Mouse (Mus musculus): Measurements from ENCODE around the gene Fate1. TPM values are rescaled to one million over a fixed set of nuclear protein-coding genes. Genes with fewer than 3 reads are reported as not detected.
"Not testable (repeated sequence)": the region's sequence is repeated elsewhere in the genome, so short reads cannot be mapped to it uniquely, and the experiment has no call there.

The Fate1 gene
- not detected in 2 replicates for total RNA-seq (2015)
- not detected in 2 replicates for total RNA-seq (2017)

DNA sequence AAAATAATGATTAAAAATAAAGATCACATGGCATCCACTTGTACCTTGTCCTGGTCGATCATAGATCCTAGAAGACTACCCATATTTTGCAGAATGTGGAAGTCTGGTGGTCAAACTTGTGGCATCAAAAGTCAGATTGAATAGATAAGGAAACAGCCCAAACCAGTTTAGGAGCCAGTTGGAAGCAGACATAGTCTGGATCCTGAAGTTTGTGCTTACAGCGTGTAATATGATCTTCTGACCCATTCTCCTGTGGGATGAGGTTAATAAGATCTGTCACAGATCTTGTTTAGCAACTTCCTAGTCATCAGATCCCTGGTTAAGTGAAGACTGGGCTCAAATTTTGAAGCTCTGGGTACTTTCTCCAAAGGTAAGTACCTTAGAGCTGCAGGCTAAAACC is at the start of gene Fate1:
Gene Fate1, plus strand, starts transcription at position 301 of the 400 bp plus-strand sequence.
- no peak for ATAC-seq (ENCODE audit: poor library complexity, severe bottlenecking)

DNA sequence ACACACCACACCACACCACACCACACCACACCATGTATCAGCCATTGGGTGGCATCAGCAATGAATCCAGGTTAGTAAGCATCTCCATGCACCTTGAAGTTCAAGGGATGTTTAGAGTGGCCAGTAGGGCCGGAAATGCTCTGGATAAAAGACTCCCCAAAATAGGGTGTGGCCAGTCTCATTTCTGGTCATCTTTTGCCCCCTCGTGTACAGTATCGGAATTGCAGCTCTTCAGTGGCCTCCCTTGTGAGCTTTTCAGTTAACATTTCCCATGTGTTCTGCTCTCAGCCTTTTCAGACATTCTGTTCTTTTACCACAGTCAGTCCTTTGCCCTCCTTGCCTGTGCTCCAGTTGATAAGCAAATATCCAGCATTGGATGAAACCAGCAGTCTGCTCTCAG is 26.2 kb upstream of the Fate1 start:
- no peak for ATAC-seq (ENCODE audit: poor library complexity, severe bottlenecking)

DNA sequence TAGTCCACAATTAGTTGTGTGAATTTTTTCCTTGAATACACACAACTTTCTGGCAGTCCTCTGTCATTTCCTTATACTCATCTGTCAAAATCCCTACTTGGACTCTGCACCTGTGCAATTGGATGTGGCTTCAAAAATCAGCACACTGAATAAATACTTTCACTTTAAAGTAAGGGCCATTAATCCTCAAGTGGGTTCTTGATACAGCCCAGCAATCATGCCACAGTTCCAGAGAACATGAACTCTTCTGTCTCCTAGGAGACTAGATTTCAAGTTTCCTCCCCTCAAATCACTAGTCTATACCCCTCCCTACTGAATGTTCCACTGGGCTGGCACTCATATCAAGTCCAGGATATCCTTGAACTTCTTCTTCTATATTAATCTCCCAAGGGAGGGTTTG is 14.4 kb upstream of the Fate1 start:
- ATAC-seq (ENCODE audit: poor library complexity, severe bottlenecking), result no peak

DNA sequence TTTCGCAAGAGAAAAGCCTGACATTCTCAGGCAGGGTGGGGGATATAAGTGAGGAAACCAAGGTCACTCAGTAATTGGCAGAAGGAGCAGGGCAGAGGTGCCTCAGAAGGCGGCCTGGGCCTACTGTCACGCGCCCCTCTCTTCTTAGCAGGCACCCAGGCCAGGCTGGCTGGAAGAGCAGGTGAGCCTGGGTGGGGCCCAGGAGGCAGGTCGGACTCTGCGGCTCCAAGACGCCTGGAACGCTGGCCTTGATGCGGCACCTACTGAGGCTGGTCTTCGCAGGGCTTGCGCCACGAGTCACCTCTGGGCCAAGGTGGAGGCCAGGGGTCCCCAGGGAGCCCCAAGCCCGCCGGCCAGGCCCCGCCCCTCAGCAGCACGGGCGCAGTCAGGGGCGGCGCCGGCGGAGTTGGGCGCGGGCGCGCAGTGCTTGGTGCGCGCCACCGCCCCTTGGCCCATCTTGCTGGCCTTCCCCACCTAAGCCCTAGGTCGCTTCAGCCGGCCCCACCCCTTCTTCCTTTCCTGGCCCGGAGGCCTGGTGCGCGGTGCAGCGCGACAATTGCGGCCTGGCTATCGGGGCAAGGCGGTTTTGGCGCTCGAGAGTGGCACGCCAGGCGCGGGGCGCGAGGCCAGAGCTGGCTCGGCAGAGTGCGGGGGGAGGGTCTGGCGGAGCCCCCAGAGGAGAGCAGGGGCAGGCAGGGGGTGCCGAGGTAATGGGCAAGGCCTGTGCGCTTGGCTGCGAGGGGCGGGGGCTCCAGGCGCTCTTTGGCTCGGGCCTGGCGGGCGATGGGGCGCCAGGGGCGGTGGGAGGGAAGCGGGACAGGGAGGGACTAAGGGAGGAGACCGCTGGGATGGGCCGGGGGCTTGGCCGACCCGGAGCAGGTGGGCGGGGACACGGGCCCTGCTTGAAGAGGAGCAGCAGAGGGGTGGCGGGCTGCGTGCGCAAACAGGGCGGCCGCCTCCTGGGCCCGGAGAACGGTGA is 10.4 kb upstream of the Fate1 start, which contains the start of gene Prrg3:
Gene Prrg3, plus strand, starts transcription at position 552 of the 979 bp plus-strand sequence.
- no peak for ATAC-seq (ENCODE audit: poor library complexity, severe bottlenecking)

DNA sequence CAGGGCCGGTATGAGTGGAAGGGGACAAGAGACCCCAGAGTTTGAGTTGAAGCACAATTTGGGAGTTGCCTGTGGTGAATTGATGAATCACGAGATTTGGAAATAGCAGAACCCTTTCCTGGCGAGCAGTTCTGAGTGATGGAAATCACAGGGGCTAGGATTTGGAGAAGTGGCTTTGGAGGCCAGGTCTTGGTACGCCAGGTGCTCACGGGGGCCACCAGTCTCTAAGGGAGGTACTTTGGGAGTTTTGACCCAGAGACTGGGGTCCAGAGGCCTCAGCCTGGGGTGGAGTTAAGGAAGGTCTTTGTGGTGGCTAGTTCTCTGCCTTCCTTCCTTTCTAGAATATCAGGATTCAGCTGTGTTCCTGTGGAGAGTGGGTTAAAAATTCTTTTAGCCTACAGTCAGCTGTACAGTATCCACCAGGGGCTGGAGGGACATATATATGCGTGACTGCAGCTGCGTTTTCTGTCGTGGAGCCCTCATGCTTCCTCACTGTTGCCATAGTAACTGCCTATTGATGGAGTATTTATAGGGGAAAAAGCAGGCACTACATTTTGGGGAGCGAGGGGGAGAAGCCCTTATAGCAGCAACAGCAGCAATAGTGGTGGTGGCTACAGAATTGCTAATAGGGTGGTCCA is 9.4 kb upstream of the Fate1 start:
- no peak for ATAC-seq (ENCODE audit: poor library complexity, severe bottlenecking)

DNA sequence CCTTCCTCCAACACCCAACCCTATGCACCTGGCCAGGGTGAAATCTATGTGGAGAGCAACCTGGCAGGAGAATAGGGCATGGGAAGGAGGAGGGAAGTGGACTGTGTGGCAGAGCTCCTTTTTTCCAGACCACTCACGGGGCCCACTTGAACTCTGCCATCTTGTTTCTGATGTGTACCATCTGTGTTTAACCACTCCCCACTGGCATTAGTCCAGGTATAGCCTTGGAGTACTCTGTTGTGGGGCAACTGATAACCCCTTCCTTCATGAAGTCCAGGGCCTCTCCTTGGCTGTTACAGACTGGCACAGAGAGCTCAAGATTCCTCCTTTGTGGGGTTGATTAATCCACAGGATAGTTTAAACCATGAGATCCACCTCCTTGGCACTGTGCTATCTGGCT is 4.6 kb upstream of the Fate1 start:
- no peak for ATAC-seq (ENCODE audit: poor library complexity, severe bottlenecking)

DNA sequence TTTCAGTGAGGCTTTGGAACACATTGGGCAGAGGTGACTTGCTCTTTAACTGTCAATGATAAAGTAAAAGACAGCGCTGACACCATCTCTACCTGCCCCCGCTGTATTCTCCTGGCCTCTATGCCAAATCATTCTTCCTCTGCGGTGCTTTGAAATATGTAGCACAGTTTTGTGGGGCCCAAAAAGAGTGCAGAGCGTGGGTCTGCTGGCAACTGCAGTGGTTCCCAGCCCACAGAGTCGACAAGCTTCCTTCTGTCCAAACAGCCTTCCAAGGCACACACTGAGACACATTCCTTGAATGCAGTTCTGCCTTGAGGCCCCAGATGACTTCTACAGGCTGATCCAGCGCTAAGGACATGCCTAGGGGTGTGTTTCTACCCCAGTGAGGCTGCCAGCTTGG is 4.0 kb upstream of the Fate1 start:
- no peak for ATAC-seq (ENCODE audit: poor library complexity, severe bottlenecking)

DNA sequence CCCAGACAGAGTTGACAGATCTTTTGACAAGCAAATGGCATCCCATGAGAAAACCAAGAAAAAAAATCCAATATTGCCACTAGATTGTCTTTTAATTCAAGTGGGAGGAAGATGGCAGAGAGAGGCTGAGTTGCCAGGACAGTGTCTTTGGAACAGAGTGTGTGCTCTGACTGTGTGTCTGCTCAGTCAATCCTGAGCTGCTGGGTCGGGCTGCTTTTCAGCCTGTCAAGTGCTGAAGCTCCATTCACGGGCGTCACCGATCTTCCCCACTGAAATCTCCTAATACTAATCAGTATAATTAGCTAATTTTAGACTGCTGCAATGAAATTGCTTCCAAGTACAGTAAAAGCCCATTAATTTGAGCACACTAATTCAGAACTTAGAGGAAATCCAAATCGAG is 1.5 kb upstream of the Fate1 start:
- ATAC-seq (ENCODE audit: poor library complexity, severe bottlenecking), result no peak

DNA sequence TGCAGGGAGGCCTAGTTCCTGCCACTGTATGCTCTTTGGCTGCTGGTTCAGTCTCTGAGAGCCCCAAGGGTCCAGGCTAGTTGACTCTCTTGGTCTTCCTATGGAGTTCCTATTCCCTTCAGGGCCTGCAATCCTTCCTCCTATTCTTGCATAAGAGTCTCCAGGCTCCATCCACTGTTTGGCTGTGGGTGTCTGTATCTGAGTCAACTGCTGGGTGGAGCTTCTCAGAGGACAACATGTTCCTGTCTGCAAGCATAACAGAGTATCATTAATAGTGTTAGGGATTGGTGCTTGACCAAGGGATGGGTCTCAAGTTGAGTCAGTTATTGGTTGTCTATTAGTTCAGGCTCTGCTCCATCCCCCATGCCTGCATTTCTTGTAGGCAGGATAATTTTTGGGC is 4.9 kb downstream of the Fate1 start:
- ATAC-seq (ENCODE audit: poor library complexity, severe bottlenecking), result not testable (repeated sequence)

DNA sequence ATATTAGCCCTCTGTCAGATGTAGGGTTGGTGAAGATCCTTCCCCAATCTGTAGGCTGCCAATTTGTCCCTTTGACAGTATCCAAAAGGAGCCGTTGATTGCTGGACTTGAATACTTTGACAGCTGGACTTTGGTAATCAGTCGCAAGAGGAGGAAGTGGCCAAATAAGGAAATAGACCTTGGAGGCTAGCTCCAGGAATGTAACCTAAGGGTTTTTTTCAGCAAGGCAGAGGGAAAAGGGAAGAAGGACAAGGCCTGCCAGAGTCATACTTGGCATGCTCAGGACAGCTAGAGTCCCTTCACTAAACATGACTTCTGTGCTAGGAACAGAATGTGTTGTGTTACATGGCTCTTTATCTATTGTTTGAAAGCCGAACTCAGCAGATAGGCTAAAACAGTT is 7.7 kb downstream of the Fate1 start:
- ATAC-seq (ENCODE audit: poor library complexity, severe bottlenecking), result no peak

DNA sequence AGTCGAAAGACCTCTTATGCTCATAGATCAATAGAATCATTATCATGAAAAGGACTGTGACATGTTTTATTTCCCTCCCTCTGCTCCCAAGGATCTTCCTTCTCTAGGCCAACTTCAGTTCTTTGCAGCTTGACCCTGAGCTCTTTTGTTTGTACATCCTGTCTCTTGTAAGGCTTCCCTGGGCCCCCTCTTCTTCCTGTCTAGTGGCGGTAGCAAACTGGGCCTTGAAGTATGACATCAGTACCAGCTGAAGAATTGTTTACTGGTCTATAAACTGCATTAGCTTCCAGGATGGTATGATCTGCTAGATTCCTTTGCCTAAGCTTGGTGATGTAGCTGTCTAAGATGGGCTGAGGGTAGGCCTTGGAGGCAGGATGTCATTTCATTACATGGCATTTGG is 8.5 kb downstream of the Fate1 start:
- no peak for ATAC-seq (ENCODE audit: poor library complexity, severe bottlenecking)

DNA sequence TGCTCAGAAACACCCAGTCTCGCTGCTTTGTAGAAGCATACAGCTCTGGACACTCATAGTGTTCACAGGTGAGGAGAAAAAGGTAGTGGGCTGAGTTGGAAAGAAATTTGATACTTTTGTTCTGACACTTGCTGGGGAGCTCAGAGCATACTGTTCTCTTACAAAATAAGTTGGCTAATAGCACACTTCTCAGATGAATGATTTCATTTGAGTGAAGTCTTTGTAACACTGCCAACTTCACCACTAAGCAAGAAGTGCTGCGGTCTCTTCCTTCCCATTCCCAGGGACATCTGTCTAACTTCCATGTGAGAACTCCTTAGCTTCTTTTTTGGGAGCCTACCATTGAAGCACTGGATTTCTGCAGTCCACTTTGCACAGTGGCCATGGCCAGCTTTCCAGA is 10.4 kb downstream of the Fate1 start:
- no peak for ATAC-seq (ENCODE audit: poor library complexity, severe bottlenecking)

DNA sequence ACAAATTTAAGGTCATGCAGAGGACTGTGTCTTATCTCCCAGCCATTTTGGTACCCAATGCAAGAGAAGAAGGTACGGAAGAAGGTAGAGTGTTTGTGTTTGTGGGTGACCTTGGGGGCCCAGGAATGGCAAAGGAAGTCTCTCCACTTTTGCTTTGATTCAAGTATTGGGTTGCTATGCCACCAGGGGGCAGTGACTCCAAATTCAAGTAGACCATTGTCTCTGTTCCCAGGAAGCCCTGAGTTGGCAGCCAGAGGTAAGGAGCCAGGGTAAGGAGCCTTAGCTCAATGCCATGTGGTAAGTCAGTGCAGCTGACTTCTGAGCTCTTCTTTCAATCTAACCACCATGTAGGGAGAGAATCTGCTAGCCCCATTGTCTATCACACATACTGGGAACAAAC is 11.0 kb downstream of the Fate1 start:
- ATAC-seq (ENCODE audit: poor library complexity, severe bottlenecking), result no peak

DNA sequence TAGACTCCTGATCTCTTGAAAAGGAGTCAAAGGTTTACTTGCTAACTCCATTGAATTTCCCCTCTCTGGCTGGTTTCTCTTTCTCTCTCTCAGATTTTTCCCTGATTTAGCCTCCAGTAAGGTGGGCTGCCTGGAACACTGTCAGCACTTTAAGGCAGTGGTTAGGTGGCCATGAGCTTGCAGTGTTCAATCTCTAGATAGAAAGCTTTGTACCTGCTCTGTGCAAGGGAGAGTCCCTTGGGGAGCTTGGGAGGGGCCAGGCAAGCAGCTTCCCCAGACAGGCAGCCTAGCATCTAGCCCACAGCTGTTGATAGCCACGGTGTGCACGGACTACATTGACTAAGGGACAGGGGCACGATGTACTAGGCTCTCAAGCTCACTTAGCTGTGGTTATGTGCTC is 18.8 kb downstream of the Fate1 start, which contains the start of gene Cnga2:
Gene Cnga2, plus strand, starts transcription at position 301 of the 400 bp plus-strand sequence.
- ATAC-seq (ENCODE audit: poor library complexity, severe bottlenecking), result no peak

DNA sequence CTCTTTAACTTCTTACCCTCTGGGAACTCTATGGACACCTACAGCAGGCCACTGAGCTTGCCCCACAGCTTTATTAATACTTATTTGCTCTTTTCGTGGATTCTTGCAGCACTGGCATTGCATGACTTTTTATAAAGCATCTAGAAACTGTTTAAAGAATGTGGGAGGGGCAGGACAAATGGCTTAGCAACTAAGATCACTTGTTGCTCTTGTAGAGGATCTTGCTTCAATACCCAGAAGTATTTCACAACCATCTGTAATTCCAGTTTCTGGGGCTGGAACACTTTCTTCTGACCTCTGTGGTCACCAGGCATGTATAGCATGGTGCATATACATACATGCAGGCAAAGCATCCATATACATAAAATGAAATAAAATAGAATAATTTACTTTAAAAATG is 23.2 kb downstream of the Fate1 start:
- no peak for ATAC-seq (ENCODE audit: poor library complexity, severe bottlenecking)

DNA sequence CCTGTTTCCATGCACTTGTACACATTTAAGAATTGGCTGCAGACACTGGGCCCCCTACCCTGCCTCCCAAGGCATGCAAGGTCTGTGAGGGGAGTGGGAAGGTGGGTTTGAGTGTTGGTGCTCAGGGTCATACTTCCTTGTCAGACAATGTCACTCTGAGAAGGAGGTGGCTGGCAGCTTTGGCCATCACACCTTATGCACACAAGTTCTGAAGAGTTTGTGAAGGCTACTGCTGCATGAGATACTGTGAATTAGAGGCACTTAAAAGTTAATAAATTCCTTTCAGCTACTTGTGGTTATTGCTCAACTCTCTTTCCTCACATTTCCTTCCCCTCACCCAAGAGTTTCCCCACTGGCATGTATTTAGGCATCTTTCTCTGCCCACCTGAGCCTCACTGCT is 37.1 kb downstream of the Fate1 start:
- ATAC-seq (ENCODE audit: poor library complexity, severe bottlenecking), result no peak

DNA sequence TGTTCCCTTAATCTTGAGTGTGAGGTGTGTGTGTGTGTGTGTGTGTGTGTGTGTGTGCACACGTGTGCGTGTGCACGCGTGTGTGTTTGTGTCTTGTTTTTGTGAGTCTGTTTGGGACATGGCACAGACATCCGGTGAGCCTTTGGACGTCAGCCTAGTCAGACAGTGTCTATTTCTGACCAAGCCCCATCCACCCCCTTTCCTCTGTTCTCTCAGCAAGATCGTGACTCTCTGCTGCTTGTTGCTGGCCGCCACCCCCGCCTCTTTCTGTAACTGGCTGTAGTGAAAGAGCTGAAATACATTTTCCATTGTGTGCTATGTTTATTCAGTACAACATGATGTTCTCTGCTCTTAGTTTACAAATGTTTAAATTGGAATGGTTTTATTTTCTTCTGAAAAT is 39.5 kb downstream of the Fate1 start:
- no peak for ATAC-seq (ENCODE audit: poor library complexity, severe bottlenecking)

DNA sequence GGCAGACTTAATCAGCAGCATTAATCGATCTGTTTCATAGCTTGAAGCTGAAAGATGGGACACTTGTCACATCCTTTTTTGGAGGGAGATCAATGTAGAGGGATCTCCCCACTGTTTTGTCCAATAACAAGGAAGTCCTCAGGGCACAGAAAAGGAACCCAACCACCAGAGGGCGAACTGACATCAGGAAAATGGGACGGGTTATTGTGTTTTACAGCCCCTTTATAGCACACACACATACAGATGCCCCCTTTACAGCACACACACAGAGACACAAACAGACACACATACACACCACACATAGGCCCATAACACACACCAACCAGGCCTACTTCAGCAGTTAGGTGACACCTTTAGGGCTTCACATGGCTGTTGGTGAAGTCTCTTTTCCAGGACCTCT is 40.0 kb downstream of the Fate1 start:
- no peak for ATAC-seq (ENCODE audit: poor library complexity, severe bottlenecking)

DNA sequence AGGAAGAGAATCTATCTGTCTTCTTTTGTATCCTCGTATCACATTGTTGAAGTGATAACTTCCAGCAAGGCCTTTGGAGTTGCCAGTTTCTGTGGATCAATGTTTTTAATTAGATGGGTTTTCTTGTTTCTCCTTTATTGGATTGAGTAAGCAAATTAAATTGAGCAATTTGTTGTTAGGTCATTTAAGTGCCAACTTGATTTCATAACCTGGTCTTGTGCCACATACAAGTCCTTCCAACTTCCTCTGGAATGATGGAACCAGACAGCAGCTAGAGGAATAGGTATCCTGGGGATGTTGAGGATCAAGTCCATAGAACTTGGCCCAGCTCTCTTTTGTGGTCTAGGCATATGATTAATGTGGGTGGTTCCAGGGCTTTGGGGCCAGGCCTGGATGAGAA is 49.5 kb downstream of the Fate1 start:
- no peak for ATAC-seq (ENCODE audit: poor library complexity, severe bottlenecking)

DNA sequence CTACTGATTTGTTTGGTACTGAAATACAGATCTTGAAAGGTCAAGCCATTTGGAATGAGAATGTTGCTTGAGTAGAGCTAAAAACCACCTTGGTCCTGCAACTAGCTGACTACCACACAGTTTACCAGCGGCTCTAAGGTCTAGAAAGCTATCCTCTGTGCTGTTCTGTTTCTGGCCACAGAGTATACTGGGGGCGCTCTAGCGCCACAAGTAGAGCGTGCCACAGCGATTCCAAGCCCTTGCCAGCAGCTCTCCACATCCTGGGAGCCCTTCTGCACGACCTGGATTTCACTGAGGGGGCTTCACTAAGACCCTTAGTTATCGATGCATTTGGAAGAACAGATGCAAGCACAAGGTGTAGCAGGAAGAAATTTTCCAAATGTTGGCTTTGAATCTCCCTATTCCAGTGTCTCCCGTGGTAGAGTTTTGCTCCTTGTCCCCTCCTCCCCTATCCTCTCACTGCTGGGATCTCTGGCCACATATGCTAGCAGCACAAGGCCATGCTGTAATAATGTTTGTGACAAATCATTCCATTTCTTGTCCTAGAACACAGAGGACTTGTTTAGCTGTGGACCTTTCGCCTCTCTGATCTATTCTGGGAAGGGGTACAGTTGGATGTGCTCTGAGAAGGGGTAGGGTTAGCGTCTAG is 50.1 kb downstream of the Fate1 start:
- no peak for ATAC-seq (ENCODE audit: poor library complexity, severe bottlenecking)

DNA sequence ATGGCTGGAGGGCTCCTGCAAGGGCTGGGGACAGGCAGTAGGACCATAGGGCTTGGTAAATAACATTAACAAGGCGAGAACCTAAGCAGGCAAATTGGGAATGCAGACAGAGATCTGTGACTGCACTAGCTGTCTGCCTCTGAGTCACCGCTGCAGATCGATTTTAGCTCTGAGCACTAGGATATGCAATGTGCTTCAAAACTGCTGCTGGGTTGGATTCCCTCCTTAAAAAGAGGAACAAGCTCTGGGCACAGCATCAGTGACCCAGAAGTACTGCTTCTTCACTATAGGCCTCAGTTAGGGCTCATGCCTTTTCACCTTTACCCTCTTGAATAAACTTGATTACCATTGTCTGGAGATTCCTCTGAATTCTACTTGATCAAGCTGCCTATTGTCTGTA is 50.8 kb downstream of the Fate1 start:
- no peak for ATAC-seq (ENCODE audit: poor library complexity, severe bottlenecking)

All from megakaryocyte, adult 5-6 weeks (primary cell).